Mouse (Mus musculus) cortical plate, adult 2 months (tissue): Measurements from ENCODE around the gene Myof.

Source experiments
- CTCF ChIP-seq: fragments of 200-500 bp; IDR thresholded peaks from 2 replicates; pipeline ENCODE4 v1.5.1; 2011; ENCODE audit warnings: mild to moderate bottlenecking, control low read depth, low read length; ENCODE audit not compliant: insufficient read depth; ENCODE audit errors: extremely low read depth
- POLR2A ChIP-seq: fragments of 200-500 bp; IDR thresholded peaks from 2 replicates; pipeline ENCODE4 v1.6.1; 2011; ENCODE audit warnings: mild to moderate bottlenecking, low read length, control low read depth; ENCODE audit not compliant: insufficient read depth; ENCODE audit errors: extremely low read depth

GRCm38 (mm10) chr19:37914261-37914660, 129.1 kb downstream of the Myof start:
- no peak for TF ChIP-seq POLR2A
- no peak for TF ChIP-seq CTCF
